In the genomic region with DNA sequence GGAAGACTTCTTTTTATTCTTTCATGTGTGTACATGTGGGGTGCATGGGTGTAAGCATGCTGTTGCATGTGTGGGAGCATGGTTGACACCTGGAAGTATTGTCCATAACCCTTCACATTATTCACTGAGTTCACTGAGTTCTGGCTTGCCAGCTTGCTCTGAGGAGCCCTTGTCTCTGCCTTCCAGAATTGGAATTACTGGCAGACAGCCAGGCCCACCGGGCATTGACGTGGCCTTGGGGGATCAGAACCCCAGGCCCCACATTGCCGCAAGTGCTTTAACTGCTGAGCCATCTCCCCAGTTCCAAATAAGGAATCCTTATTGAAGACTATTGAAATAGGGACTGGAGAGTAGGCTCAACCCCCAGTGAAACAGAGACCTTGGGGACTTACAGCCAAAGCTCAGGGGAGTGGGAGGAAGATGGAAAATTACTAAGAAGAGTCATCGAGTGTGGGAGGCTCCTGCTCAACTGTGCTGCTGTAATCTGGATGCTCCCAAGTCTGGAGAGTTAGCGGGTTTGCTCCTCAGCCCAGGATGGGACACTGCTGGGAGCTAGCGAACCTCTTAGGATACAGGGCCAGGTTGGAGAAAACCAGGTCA, we compare ENCODE assay signal across 18 mouse cellular contexts. TPM values are rescaled to one million over a fixed set of nuclear protein-coding genes. Genes with fewer than 3 reads are reported as not detected.
DNase-seq lines count a peak whose midpoint lies in the region; ATAC-seq lines count a peak whose summit lies in the region.
"Had no signal": no experiment of that assay in that cellular context is flagged by ENCODE, and none has a peak within 500 bp of the region (broad histone marks: within the 10 kb centered on the region; RNA-seq: fewer than 3 reads in every experiment).

No protein-coding gene starts in this region.

- no peaks in the 10 kb centered on the region for H3K9me3 ChIP-seq in heart, embryonic 12.5 days (replicated peaks)
- H3K9me3 ChIP-seq: embryonic facial prominence, embryonic 12.5 days; heart, embryonic 13.5 days; limb, embryonic 10.5 days; midbrain, embryonic 10.5 days; neural tube, embryonic 12.5 days had no signal

- 63% methylated on average over 6 of the region's 6 CpGs for WGBS in heart, embryonic 12.5 days

- no peak overlapping the region for H3K9ac ChIP-seq in heart, embryonic 12.5 days
- H3K9ac ChIP-seq: embryonic facial prominence, embryonic 12.5 days; heart, embryonic 13.5 days; neural tube, embryonic 12.5 days had no signal

- DNase-seq in heart, adult 9 months (ENCODE audit: low spot score in 2 of 2), result peak; percentile 6 to 10
- DNase-seq in ovary, postnatal 36 days (ENCODE audit: low spot score), result peak; percentile 35
- no peak for DNase-seq in ovary, postnatal 14 days (ENCODE audit: low spot score)
- DNase-seq in adrenal gland, postnatal 25 days, result peak; percentile 50
- DNase-seq in cerebellum, adult 18-20 months, result no peak
- DNase-seq in frontal cortex, postnatal 25 days (ENCODE audit: low spot score in 2 of 2), result no peak
- DNase-seq: cerebellum, adult 9-10 months; gastrocnemius, postnatal 10 days; lung, adult 2 months; lung, postnatal 4 days; thymus, postnatal 36 days had no signal

- no peak overlapping the region for H3K4me2 ChIP-seq in heart, embryonic 12.5 days
- H3K4me2 ChIP-seq: embryonic facial prominence, embryonic 12.5 days; heart, embryonic 13.5 days; liver, embryonic 11.5 days; neural tube, embryonic 12.5 days had no signal

- no peak for ATAC-seq in heart, embryonic 12.5 days (ENCODE audit: insufficient number of reproducible peaks, low FRiP score)

- H3K27ac ChIP-seq in heart, embryonic 12.5 days (ENCODE audit: poor library complexity, severe bottlenecking), result no peak overlapping the region
- H3K27ac ChIP-seq: embryonic facial prominence, embryonic 12.5 days; heart, embryonic 13.5 days; limb, embryonic 10.5 days; midbrain, embryonic 10.5 days; neural tube, embryonic 12.5 days had no signal

- no peaks in the 10 kb centered on the region for H3K36me3 ChIP-seq in heart, embryonic 12.5 days
- H3K36me3 ChIP-seq: embryonic facial prominence, embryonic 12.5 days; heart, embryonic 13.5 days; limb, embryonic 10.5 days; midbrain, embryonic 10.5 days; neural tube, embryonic 12.5 days had no signal

- peaks cover 5% of the 10 kb centered on the region; the same call in 1 of the 2 replicates for H3K4me1 ChIP-seq in heart, embryonic 12.5 days (replicated peaks)
- H3K4me1 ChIP-seq: limb, embryonic 10.5 days; midbrain, embryonic 10.5 days had no signal

- no peaks in the 10 kb centered on the region for H3K27me3 ChIP-seq in heart, embryonic 12.5 days (replicated peaks)
- H3K27me3 ChIP-seq: embryonic facial prominence, embryonic 12.5 days; heart, embryonic 13.5 days; neural tube, embryonic 12.5 days had no signal

- H3K4me3 ChIP-seq in heart, embryonic 12.5 days, result no peak overlapping the region
- H3K4me3 ChIP-seq: embryonic facial prominence, embryonic 12.5 days; heart, embryonic 13.5 days; limb, embryonic 10.5 days; midbrain, embryonic 10.5 days; neural tube, embryonic 12.5 days had no signal

RNA-seq across cellular contexts. Expression of gene Spin1, which starts 26.5 kb away (rescaled TPM):
- 63.4 and 68.1 TPM in 2 replicates for polyA plus RNA-seq in heart, embryonic 12.5 days (2016; fragmentation: Nextera tagmentation; extraction: Ambion mirVana)
- 59.2 and 72.5 TPM in 2 replicates for total RNA-seq in adrenal gland, postnatal 25 days (2021)

Comparison
In these comparisons a context has a peak if more than half of its experiments do, and no peak if none do; other contexts are left out.
1. DNase-seq: peak in heart, adult 9 months (2 of 2), ovary, postnatal 36 days (single experiment) and adrenal gland, postnatal 25 days (single experiment); none in ovary, postnatal 14 days (single experiment), cerebellum, adult 18-20 months (0 of 2) and frontal cortex, postnatal 25 days (0 of 2).